8 mouse cellular contexts compared by ENCODE assay signal in genomic region chr19:3851979-3852681, GRCm38 (mm10). TPM values are rescaled to one million over a fixed set of nuclear protein-coding genes. Genes with fewer than 3 reads are reported as not detected.
A peak's percentile ranks its signal among the peaks of the same experiment; 100 is the strongest.
DNase-seq lines count a peak whose midpoint lies in the region; ATAC-seq lines count a peak whose summit lies in the region.

No protein-coding gene starts in this region.

- H3K4me2 ChIP-seq in embryonic facial prominence, embryonic 13.5 days = peak overlapping the region; percentile 71
- H3K4me2 ChIP-seq in heart, embryonic 13.5 days = peak overlapping the region; percentile 85
- peak overlapping the region; percentile 100 for H3K4me2 ChIP-seq in liver, embryonic 16.5 days (ENCODE audit: low read depth, low read length)
- H3K4me2 ChIP-seq in neural tube, embryonic 14.5 days (ENCODE audit: low read depth, low read length) = peak overlapping the region; percentile 59

- H3K9me3 ChIP-seq in embryonic facial prominence, embryonic 13.5 days = no peaks in the 10 kb centered on the region
- no peaks in the 10 kb centered on the region for H3K9me3 ChIP-seq in heart, embryonic 13.5 days
- H3K9me3 ChIP-seq in liver, embryonic 16.5 days (replicated peaks; ENCODE audit: control insufficient read depth, low read length) = no peaks in the 10 kb centered on the region
- H3K9me3 ChIP-seq in neural tube, embryonic 14.5 days (ENCODE audit: control insufficient read depth, low read length) = no peaks in the 10 kb centered on the region

- H3K9ac ChIP-seq in embryonic facial prominence, embryonic 13.5 days = peak overlapping the region; percentile 91
- H3K9ac ChIP-seq in heart, embryonic 13.5 days = peak overlapping the region; percentile 93
- peak overlapping the region; percentile 89 for H3K9ac ChIP-seq in liver, embryonic 16.5 days (ENCODE audit: low read depth, low read length)
- H3K9ac ChIP-seq in neural tube, embryonic 14.5 days (replicated peaks; ENCODE audit: low read depth, low read length) = peak overlapping the region; percentile 88

- peak overlapping the region; percentile 90 for H3K4me3 ChIP-seq in embryonic facial prominence, embryonic 13.5 days
- peak overlapping the region; percentile 89 for H3K4me3 ChIP-seq in heart, embryonic 13.5 days
- peak overlapping the region; percentile 85 for H3K4me3 ChIP-seq in liver, embryonic 16.5 days (ENCODE audit: low read depth, low read length)
- H3K4me3 ChIP-seq in neural tube, embryonic 14.5 days (ENCODE audit: low read depth, low read length) = peak overlapping the region; percentile 90

- under 1% methylated on average over 74 of the region's 74 CpGs for WGBS in embryonic facial prominence, embryonic 13.5 days
- WGBS in heart, embryonic 13.5 days = under 1% methylated on average over 61 of the region's 74 CpGs
- under 1% methylated on average over 62 of the region's 74 CpGs for WGBS in liver, embryonic 16.5 days (ENCODE audit: insufficient replicate concordance)
- under 1% methylated on average over 66 of the region's 74 CpGs for whole genome bisulfite sequencing in neural tube, embryonic 14.5 days

- ATAC-seq in embryonic facial prominence, embryonic 13.5 days (ENCODE audit: insufficient number of reproducible peaks, insufficient read depth, low FRiP score, low TSS enrichment, low read depth) = 0 out of 2 replicates have a peak, but pooled peaks have one; percentile 29
- ATAC-seq in heart, embryonic 13.5 days (ENCODE audit: extremely low read depth, insufficient number of reproducible peaks, low FRiP score, low TSS enrichment) = peak; percentile 13; the same call in 1 of the 2 replicates
- peak; percentile 15 for ATAC-seq in liver, embryonic 16.5 days (ENCODE audit: low read depth)
- peak; percentile 44 for ATAC-seq in neural tube, embryonic 14.5 days (ENCODE audit: low read depth)

- peaks cover 35% of the 10 kb centered on the region for H3K4me1 ChIP-seq in embryonic facial prominence, embryonic 13.5 days
- H3K4me1 ChIP-seq in heart, embryonic 13.5 days = peaks cover 46% of the 10 kb centered on the region
- peaks cover 16% of the 10 kb centered on the region for H3K4me1 ChIP-seq in liver, embryonic 16.5 days (ENCODE audit: control insufficient read depth, low read depth, low read length)
- H3K4me1 ChIP-seq in neural tube, embryonic 14.5 days (ENCODE audit: control insufficient read depth, insufficient read depth, low read length) = peaks cover 27% of the 10 kb centered on the region

- no peaks in the 10 kb centered on the region for H3K27me3 ChIP-seq in embryonic facial prominence, embryonic 13.5 days
- H3K27me3 ChIP-seq in heart, embryonic 13.5 days (replicated peaks) = no peaks in the 10 kb centered on the region
- no peaks in the 10 kb centered on the region for H3K27me3 ChIP-seq in liver, embryonic 16.5 days (ENCODE audit: control insufficient read depth, insufficient read depth, low read depth, low read length)
- H3K27me3 ChIP-seq in neural tube, embryonic 14.5 days (ENCODE audit: control insufficient read depth, insufficient read depth, low read length) = no peaks in the 10 kb centered on the region

- H3K27ac ChIP-seq in embryonic facial prominence, embryonic 13.5 days = peak overlapping the region; percentile 98
- H3K27ac ChIP-seq in heart, embryonic 13.5 days (replicated peaks) = peak overlapping the region; percentile 97
- peak overlapping the region; percentile 95 for H3K27ac ChIP-seq in liver, embryonic 16.5 days (ENCODE audit: low read length)
- peak overlapping the region; percentile 97 for H3K27ac ChIP-seq in neural tube, embryonic 14.5 days (ENCODE audit: low read depth, low read length)

- DNase-seq in B cell, adult 2 months = peak; percentile 55 to 60
- DNase-seq in adrenal gland, adult 18-20 months (ENCODE audit: low spot score in 2 of 2) = peak; percentile 64 to 65
- DNase-seq in kidney, postnatal 14 days = peak; percentile 64
- peak; percentile 35 for DNase-seq in thymus, postnatal 0 days (ENCODE audit: low spot score)

- H3K36me3 ChIP-seq in embryonic facial prominence, embryonic 13.5 days = no peaks in the 10 kb centered on the region
- H3K36me3 ChIP-seq in heart, embryonic 13.5 days = no peaks in the 10 kb centered on the region
- no peaks in the 10 kb centered on the region for H3K36me3 ChIP-seq in liver, embryonic 16.5 days (ENCODE audit: control insufficient read depth, insufficient read depth)
- H3K36me3 ChIP-seq in neural tube, embryonic 14.5 days (ENCODE audit: control insufficient read depth, insufficient read depth, low read length) = no peaks in the 10 kb centered on the region

RNA-seq across cellular contexts. Expression of gene Chka, which starts 0.6 kb away (rescaled TPM):
- 100 to 1,000 TPM in 1 of 2 experiments, 10 to 100 TPM in 1; 82.1 to 271 TPM for total RNA-seq in adrenal gland, adult 18-20 months (2021)
- polyA plus RNA-seq in embryonic facial prominence, embryonic 13.5 days (2015; fragmentation: Nextera tagmentation; extraction: Ambion mirVana) = 54.8 and 56.5 TPM in 2 replicates
- 22.6 and 23.5 TPM in 2 replicates for polyA plus RNA-seq in heart, embryonic 13.5 days (2015; fragmentation: Nextera tagmentation; extraction: Ambion mirVana)
- polyA plus RNA-seq in liver, embryonic 16.5 days (2015; fragmentation: Nextera tagmentation; extraction: Ambion mirVana) = 18.4 and 19.3 TPM in 2 replicates
- 61.2 and 71.1 TPM in 2 replicates for polyA plus RNA-seq in neural tube, embryonic 14.5 days (2014; fragmentation: Nextera tagmentation; extraction: Ambion mirVana)
- 17.8 and 26.2 TPM in 2 replicates for polyA plus RNA-seq in thymus, postnatal 0 days (2015; fragmentation: Nextera tagmentation; extraction: Ambion mirVana)

RNA-seq across cellular contexts. Expression of gene Tcirg1, which starts 54.8 kb away (rescaled TPM):
- total RNA-seq in adrenal gland, adult 18-20 months (2021) = 10 to 100 TPM; 66.3 to 84.7 TPM
- 53.7 and 58.0 TPM in 2 replicates for polyA plus RNA-seq in embryonic facial prominence, embryonic 13.5 days (2015; fragmentation: Nextera tagmentation; extraction: Ambion mirVana)
- polyA plus RNA-seq in heart, embryonic 13.5 days (2015; fragmentation: Nextera tagmentation; extraction: Ambion mirVana) = 22.7 and 25.1 TPM in 2 replicates
- 28.7 and 33.8 TPM in 2 replicates for polyA plus RNA-seq in liver, embryonic 16.5 days (2015; fragmentation: Nextera tagmentation; extraction: Ambion mirVana)
- 8.6 and 16.7 TPM in 2 replicates for polyA plus RNA-seq in neural tube, embryonic 14.5 days (2014; fragmentation: Nextera tagmentation; extraction: Ambion mirVana)
- 48.7 and 50.1 TPM in 2 replicates for polyA plus RNA-seq in thymus, postnatal 0 days (2015; fragmentation: Nextera tagmentation; extraction: Ambion mirVana)

Comparison
In these comparisons a context has a peak if more than half of its experiments do, and no peak if none do; other contexts are left out.
1. Peak in every context shown above with its lines: DNase-seq, ATAC-seq, H3K4me3 ChIP-seq and H3K27ac ChIP-seq.